Mouse (Mus musculus): ENCODE results near the gene Glis1. TPM values are rescaled to one million over a fixed set of nuclear protein-coding genes. Genes with fewer than 3 reads are reported as not detected.
"Not testable (repeated sequence)": the region's sequence is repeated elsewhere in the genome, so short reads cannot be mapped to it uniquely, and the experiment has no call there.

Glis1 gene
- polyA plus RNA-seq, 1 experiment from 2014 or later: 1.2 TPM

DNA sequence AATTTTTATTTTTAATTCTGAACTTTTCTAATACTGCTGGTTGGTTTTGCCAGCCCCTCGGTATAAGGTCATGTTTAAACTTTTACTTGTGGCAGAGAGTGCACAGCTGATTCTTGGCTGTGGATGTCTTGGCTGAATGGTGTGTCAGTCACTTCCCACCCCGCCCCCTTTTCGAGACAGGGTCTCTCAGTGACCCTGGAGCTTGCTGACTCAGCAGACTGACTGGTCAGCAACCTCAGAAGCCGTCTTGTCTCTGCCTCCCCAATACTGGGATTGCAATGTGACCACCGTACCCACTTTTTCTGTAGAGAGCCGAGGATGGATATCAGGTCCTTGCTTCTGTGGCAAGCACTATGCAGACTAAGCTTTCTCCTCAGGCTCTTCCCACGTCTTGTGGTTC lies 154.2 kb downstream of the Glis1 start:
- ATAC-seq (replicated peaks; ENCODE audit: low FRiP score) (no peak), DNase-seq (ENCODE audit: low spot score) (no peak)
- Histone ChIP-seq H3K9ac (ENCODE audit: low read depth, low read length) (no peak overlapping the region), H3K4me2 (no peak overlapping the region), H3K27me3 (replicated peaks; ENCODE audit: control insufficient read depth, insufficient read depth, low read length) (no peaks in the 10 kb centered on the region), H3K27ac (ENCODE audit: low read depth, low read length) (no peak overlapping the region), H3K36me3 (ENCODE audit: control insufficient read depth, insufficient read depth, low read length) (no peaks in the 10 kb centered on the region), H3K9me3 (ENCODE audit: control insufficient read depth, low read length) (no peaks in the 10 kb centered on the region), H3K4me3 (ENCODE audit: low read depth, low read length) (no peak overlapping the region), H3K4me1 (replicated peaks; ENCODE audit: control insufficient read depth, insufficient read depth, low read length) (no peaks in the 10 kb centered on the region)
- WGBS: 75% methylated on average over 7 of the region's 7 CpGs

DNA sequence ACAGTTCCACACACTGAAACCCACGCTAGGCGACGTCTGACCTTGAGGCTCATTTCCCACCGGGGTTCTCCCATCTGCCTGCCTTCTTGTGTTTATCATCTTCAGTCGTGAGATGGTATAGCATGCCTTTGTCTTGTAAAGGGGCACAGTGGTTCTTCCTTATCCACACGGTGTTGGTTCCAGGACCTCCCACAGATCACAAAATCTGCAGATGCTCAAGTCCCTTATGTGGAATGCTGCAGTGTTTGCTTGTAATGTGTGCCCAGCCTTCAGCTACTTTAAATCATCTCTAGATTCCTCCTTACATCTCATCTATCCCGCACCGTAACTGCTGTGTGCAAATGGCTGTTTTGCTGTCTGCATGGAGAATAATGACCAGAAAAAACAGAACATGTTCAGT lies 154.7 kb downstream of the Glis1 start:
- Histone ChIP-seq H3K36me3 (ENCODE audit: control insufficient read depth, insufficient read depth, low read length) (no peaks in the 10 kb centered on the region), H3K27me3 (replicated peaks; ENCODE audit: control insufficient read depth, insufficient read depth, low read length) (no peaks in the 10 kb centered on the region), H3K4me2 (no peak overlapping the region), H3K9ac (ENCODE audit: low read depth, low read length) (no peak overlapping the region), H3K9me3 (ENCODE audit: control insufficient read depth, low read length) (no peaks in the 10 kb centered on the region), H3K27ac (ENCODE audit: low read depth, low read length) (no peak overlapping the region), H3K4me3 (ENCODE audit: low read depth, low read length) (no peak overlapping the region), H3K4me1 (replicated peaks; ENCODE audit: control insufficient read depth, insufficient read depth, low read length) (no peaks in the 10 kb centered on the region)
- 80% methylated on average over 8 of the region's 8 CpGs for WGBS
- DNase-seq (ENCODE audit: low spot score) (no peak), ATAC-seq (replicated peaks; ENCODE audit: low FRiP score) (no peak)

DNA sequence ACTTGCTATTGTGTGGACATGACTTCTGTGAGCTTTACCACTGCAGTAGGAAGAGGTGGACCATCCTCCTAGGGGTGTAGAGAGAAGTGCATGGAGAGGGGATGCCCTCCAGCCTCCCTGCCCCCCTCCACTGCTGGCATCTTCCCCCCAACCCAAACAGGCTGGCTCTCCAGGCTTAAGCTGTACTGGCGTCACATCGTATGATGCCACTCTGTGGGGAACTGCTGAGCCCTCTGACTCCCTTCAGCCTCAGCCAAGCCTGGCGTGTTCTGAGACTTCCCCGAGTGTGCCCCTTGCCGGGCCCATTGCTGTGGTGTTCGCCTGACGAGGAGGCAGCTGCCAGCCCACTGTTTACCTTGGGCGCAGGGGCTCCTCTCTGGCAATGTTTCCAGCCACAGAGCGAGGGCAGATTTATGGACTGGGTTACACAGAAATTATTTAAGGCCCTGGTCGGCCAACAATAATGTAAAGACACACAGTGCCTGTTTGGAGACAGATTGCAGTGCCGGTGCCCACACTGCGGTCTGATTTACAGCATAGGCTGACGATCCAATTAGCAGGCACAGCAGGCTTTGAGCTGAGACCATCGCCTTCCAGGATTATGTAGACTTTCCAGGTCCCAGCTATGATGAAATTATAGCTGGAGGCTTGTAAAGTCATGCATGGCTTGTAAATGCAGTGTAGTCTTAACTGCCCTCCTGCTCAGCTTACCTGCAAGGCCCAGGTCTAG lies 156.6 kb downstream of the Glis1 start:
- ATAC-seq (replicated peaks; ENCODE audit: low FRiP score): no peak
- WGBS: 70% methylated on average over 14 of the region's 14 CpGs
- Histone ChIP-seq H3K9me3 (ENCODE audit: control insufficient read depth, low read length) (no peaks in the 10 kb centered on the region), H3K9ac (ENCODE audit: low read depth, low read length) (no peak overlapping the region), H3K27me3 (replicated peaks; ENCODE audit: control insufficient read depth, insufficient read depth, low read length) (0 out of 2 replicates have a peak, but pooled peaks cover 3% of the 10 kb centered on the region), H3K4me2 (no peak overlapping the region), H3K27ac (ENCODE audit: low read depth, low read length) (no peak overlapping the region), H3K36me3 (ENCODE audit: control insufficient read depth, insufficient read depth, low read length) (no peaks in the 10 kb centered on the region), H3K4me3 (ENCODE audit: low read depth, low read length) (no peak overlapping the region), H3K4me1 (replicated peaks; ENCODE audit: control insufficient read depth, insufficient read depth, low read length) (no peaks in the 10 kb centered on the region)
- DNase-seq (ENCODE audit: low spot score): no peak

DNA sequence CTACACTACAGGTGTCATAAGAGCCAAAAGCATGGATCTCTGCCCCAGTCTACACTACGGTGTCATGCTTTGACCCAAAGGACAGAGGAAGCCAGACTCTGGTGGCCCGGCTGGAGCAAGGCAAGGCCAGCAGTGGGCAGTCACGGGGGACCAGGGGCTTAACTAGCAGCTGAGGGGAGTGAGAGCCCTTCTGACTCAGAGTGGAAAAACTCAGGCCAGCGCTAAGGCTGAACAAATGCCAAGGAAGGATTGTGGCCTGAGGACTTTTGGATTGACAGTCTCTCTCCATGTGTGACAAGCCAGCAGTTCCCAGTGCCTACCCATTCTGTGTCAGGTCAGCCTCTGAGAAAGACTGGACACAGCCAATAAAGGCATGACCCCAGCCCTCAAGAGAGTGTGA lies 159.0 kb downstream of the Glis1 start:
- H3K27me3 ChIP-seq (replicated peaks; ENCODE audit: control insufficient read depth, insufficient read depth, low read length): 0 out of 2 replicates have a peak, but pooled peaks cover 3% of the 10 kb centered on the region
- H3K36me3 ChIP-seq (ENCODE audit: control insufficient read depth, insufficient read depth, low read length): no peaks in the 10 kb centered on the region
- 80% methylated on average over 4 of the region's 4 CpGs for WGBS
- ATAC-seq (replicated peaks; ENCODE audit: low FRiP score) (no peak), DNase-seq (ENCODE audit: low spot score) (no peak)
- no peak overlapping the region for H3K9ac ChIP-seq (ENCODE audit: low read depth, low read length)
- H3K4me2 ChIP-seq: no peak overlapping the region
- H3K4me3 ChIP-seq (ENCODE audit: low read depth, low read length): no peak overlapping the region
- H3K27ac ChIP-seq (ENCODE audit: low read depth, low read length): no peak overlapping the region
- no peaks in the 10 kb centered on the region for H3K9me3 ChIP-seq (ENCODE audit: control insufficient read depth, low read length)
- peaks cover 8% of the 10 kb centered on the region for H3K4me1 ChIP-seq (replicated peaks; ENCODE audit: control insufficient read depth, insufficient read depth, low read length)

DNA sequence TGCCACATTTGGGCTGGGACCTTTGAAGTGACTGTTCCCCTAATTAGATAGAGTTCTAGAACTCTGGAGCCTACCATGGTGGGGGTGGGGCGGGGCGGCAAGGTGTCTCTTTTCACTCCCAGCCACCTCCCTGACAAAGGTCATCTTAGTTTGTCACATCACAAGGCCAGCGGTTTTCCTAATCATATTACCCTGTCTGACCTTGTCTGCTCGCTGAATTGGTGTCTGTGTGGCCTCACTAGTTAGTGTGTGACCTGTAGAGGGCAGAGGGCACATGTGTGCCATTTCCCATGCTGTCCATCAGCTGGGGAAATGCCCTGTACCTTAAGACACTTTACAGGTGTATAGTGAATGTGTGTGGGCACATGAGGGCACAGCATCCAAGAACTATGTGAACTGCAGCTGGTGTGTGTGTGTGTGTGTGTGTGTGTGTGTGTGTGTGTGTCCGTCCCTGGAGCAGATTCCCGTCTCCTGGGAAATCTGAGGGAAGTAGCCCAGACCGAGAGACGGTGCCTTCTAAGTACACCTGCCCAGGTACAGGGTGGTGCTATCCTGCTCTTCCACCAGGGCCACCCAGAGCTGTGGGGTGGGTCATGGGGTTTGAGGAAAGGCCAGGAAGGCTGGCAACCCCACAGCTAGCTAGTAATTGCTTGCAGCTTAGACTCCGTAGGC lies 163.0 kb downstream of the Glis1 start:
- no peak for DNase-seq (ENCODE audit: low spot score)
- Histone ChIP-seq H3K27ac (ENCODE audit: low read depth, low read length) (no peak overlapping the region), H3K9me3 (ENCODE audit: control insufficient read depth, low read length) (no peaks in the 10 kb centered on the region), H3K9ac (ENCODE audit: low read depth, low read length) (no peak overlapping the region), H3K36me3 (ENCODE audit: control insufficient read depth, insufficient read depth, low read length) (no peaks in the 10 kb centered on the region), H3K4me1 (replicated peaks; ENCODE audit: control insufficient read depth, insufficient read depth, low read length) (peaks cover 8% of the 10 kb centered on the region), H3K4me3 (ENCODE audit: low read depth, low read length) (no peak overlapping the region), H3K4me2 (no peak overlapping the region), H3K27me3 (replicated peaks; ENCODE audit: control insufficient read depth, insufficient read depth, low read length) (peaks cover 3% of the 10 kb centered on the region; the same call in 1 of the 2 replicates)
- WGBS: 54% methylated on average over 9 of the region's 9 CpGs
- no peak for ATAC-seq (replicated peaks; ENCODE audit: low FRiP score)

DNA sequence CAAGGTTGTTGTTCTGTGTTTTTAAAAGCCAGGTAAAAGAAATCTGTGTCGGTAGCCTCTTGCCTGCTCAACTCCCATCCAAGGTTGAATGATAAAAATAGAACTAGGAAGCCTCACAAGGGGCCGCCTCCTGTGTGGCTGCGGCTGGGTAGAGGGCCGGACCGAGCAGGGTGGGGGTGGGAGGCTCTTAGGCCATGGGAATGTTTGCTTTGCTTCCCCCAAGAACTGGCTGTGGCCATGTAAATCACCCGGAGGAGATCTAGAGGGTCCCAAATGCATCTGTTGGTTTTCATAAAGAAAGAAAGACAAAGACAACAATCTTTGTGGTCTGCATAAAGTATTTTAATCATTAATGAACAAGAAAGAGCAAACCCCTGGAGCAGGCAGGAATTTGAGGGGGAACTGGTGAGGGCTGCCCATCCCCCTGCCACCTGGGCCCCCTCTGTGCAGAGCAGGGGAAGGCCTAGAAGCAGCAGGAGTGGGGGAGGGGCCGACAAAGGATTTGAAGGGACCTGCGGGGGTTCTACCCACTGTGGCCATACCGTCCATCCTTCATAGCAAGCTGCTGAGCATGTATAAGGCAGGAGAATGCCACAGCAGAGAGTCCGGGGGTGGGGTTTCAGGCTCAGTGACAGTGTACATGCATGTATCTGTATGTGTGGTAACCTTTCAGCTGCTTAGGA lies 163.6 kb downstream of the Glis1 start:
- Histone ChIP-seq H3K27me3 (replicated peaks; ENCODE audit: control insufficient read depth, insufficient read depth, low read length) (peaks cover 3% of the 10 kb centered on the region; the same call in 1 of the 2 replicates), H3K9ac (ENCODE audit: low read depth, low read length) (no peak overlapping the region), H3K4me2 (no peak overlapping the region), H3K27ac (ENCODE audit: low read depth, low read length) (no peak overlapping the region), H3K4me3 (ENCODE audit: low read depth, low read length) (no peak overlapping the region), H3K9me3 (ENCODE audit: control insufficient read depth, low read length) (no peaks in the 10 kb centered on the region), H3K36me3 (ENCODE audit: control insufficient read depth, insufficient read depth, low read length) (no peaks in the 10 kb centered on the region), H3K4me1 (replicated peaks; ENCODE audit: control insufficient read depth, insufficient read depth, low read length) (peaks cover 8% of the 10 kb centered on the region)
- ATAC-seq (replicated peaks; ENCODE audit: low FRiP score) (no peak), DNase-seq (ENCODE audit: low spot score) (no peak)
- 14% methylated on average over 10 of the region's 10 CpGs for WGBS

DNA sequence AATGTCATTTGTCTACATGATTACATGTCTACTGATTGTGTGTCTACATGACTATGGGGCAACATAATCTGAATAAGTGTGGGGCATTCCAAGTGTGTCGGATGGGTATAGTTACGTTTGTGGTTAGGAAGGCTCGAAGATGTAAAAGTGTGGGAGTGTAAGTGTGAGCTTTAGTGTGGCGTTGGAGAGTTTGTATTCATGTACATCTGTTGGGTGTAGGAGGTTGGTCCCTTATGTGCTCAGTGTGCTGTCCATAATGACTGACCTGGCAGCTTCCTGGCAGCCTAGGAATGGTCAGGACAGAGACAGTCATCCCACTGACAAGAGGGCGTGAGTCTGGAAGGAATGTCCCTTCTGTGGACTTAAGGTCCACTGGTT lies 164.2 kb downstream of the Glis1 start:
- H3K4me2 ChIP-seq; H3K9me3 ChIP-seq (ENCODE audit: control insufficient read depth, low read length); ATAC-seq (replicated peaks; ENCODE audit: low FRiP score); DNase-seq (ENCODE audit: low spot score); H3K4me1 ChIP-seq (replicated peaks; ENCODE audit: control insufficient read depth, insufficient read depth, low read length); H3K27ac ChIP-seq (ENCODE audit: low read depth, low read length); H3K36me3 ChIP-seq (ENCODE audit: control insufficient read depth, insufficient read depth, low read length); H3K27me3 ChIP-seq (replicated peaks; ENCODE audit: control insufficient read depth, insufficient read depth, low read length); H3K9ac ChIP-seq (ENCODE audit: low read depth, low read length); H3K4me3 ChIP-seq (ENCODE audit: low read depth, low read length): not testable (repeated sequence)
- WGBS: 87% methylated on average over 5 of the region's 5 CpGs

DNA sequence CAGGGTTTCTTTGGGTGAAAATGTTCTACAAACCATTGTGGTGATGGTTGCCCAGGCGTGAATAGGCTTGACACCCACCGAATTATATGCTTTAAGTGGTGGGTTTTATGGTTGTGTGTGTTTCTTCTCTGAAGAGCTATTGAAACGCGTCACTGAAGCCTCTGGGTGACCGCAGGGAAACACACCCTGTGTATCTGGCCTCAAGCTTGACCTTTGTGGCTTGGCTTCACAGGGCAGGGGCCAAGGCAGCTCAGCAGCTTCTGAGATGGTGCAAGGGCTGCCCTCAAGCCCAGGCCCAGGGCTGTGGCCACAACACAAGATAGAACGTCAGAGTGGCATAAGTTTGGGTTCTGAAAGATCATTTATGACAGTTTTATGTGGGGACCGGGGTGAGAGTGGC lies 167.9 kb downstream of the Glis1 start:
- ATAC-seq (replicated peaks; ENCODE audit: low FRiP score) (no peak), DNase-seq (ENCODE audit: low spot score) (no peak)
- Histone ChIP-seq H3K4me3 (ENCODE audit: low read depth, low read length) (no peak overlapping the region), H3K4me1 (replicated peaks; ENCODE audit: control insufficient read depth, insufficient read depth, low read length) (peaks cover 27% of the 10 kb centered on the region), H3K4me2 (no peak overlapping the region), H3K27ac (ENCODE audit: low read depth, low read length) (no peak overlapping the region), H3K36me3 (ENCODE audit: control insufficient read depth, insufficient read depth, low read length) (no peaks in the 10 kb centered on the region), H3K27me3 (replicated peaks; ENCODE audit: control insufficient read depth, insufficient read depth, low read length) (no peaks in the 10 kb centered on the region; the same call in 1 of the 2 replicates), H3K9ac (ENCODE audit: low read depth, low read length) (no peak overlapping the region), H3K9me3 (ENCODE audit: control insufficient read depth, low read length) (no peaks in the 10 kb centered on the region)
- 78% methylated on average over 7 of the region's 7 CpGs for WGBS

Data from liver, embryonic 11.5 days (tissue).